Mouse (Mus musculus) liver, adult 2 months (tissue): ENCODE measurements around the gene Aatk.

Source experiments
- CTCF ChIP-seq: fragments of 200-500 bp; IDR thresholded peaks from 2 replicates; pipeline ENCODE4 v1.5.1; 2011; ENCODE audit warnings: low read depth, low read length, control low read depth
- POLR2A ChIP-seq: fragments of 200-500 bp; IDR thresholded peaks from 2 replicates; pipeline ENCODE4 v1.6.1; 2011; ENCODE audit warnings: low read length, control low read depth; ENCODE audit not compliant: insufficient read depth; ENCODE audit errors: extremely low read depth

- TF ChIP-seq POLR2A, result no peak
- TF ChIP-seq CTCF, result no peak
Observed at GRCm38 (mm10) chr11:120071065-120071464, 24.1 kb upstream of the Aatk start.
